Mouse (Mus musculus) forebrain, embryonic 12.5 days (tissue): ENCODE results near the gene Dnajb11. TPM values are rescaled to one million over a fixed set of nuclear protein-coding genes. Genes with fewer than 3 reads are reported as not detected.

Experiments
- ATAC-seq: fragments of 200-750 bp; cut with Nextera tagmentation; 2 replicates; pipeline ENCODE4 v1.8.0; 2017; ENCODE audit warnings: moderate TSS enrichment; ENCODE audit not compliant: low FRiP score
- H3K27ac ChIP-seq: fragments of 300-500 bp; sonication (generic); 2 replicates; pipeline ENCODE4 v1.5.1; 2016; ENCODE audit warnings: mild to moderate bottlenecking
- H3K27me3 ChIP-seq: fragments of 300-500 bp; sonication (generic); 2 replicates; pipeline ENCODE4 v1.6.1; 2016; ENCODE audit warnings: mild to moderate bottlenecking
- H3K36me3 ChIP-seq: fragments of 300-500 bp; sonication (generic); replicated peaks from 2 replicates; pipeline ENCODE4 v1.6.1; 2016; ENCODE audit warnings: mild to moderate bottlenecking
- H3K4me1 ChIP-seq: fragments of 300-500 bp; sonication (generic); 2 replicates; pipeline ENCODE4 v1.6.1; 2016
- H3K4me2 ChIP-seq: fragments of 300-500 bp; sonication (generic); 2 replicates; pipeline ENCODE4 v1.6.1; 2016; ENCODE audit warnings: mild to moderate bottlenecking, moderate library complexity
- H3K4me3 ChIP-seq: fragments of 300-500 bp; sonication (generic); replicated peaks from 2 replicates; pipeline ENCODE4 v1.5.1; 2016; ENCODE audit warnings: mild to moderate bottlenecking
- H3K9ac ChIP-seq: fragments of 300-500 bp; sonication (generic); 2 replicates; pipeline ENCODE4 v1.6.1; 2016; ENCODE audit warnings: mild to moderate bottlenecking
- H3K9me3 ChIP-seq: fragments of 300-500 bp; sonication (generic); 2 replicates; pipeline ENCODE4 v1.6.1; 2016
- whole genome bisulfite sequencing: fragments of 180-500 bp; shearing (Covaris S2); methylation state at CpG from one replicate; pipeline ENCODE4 v1.1.7; 2016; 5-methylcytosine and 5-hydroxymethylcytosine counted together
- polyA plus RNA-seq: library from polyadenylated mRNA; unstranded; fragments of >200 nt; fragmentation: Nextera tagmentation; extraction: Ambion mirVana; gene quantifications from 2 replicates; pipeline ENCODE4 v1.2.1, GENCODE M21; 2016

The Dnajb11 gene
- polyA plus RNA-seq, 1 experiment from 2014 or later: 87.8 TPM

- 53% methylated on average over 4 of the region's 4 CpGs for WGBS
- H3K4me1 ChIP-seq: peaks cover 6% of the 10 kb centered on the region; the same call in 1 of the 2 replicates
- no peaks in the 10 kb centered on the region for H3K36me3 ChIP-seq
- ATAC-seq: no peak
- no peaks in the 10 kb centered on the region for H3K27me3 ChIP-seq
- H3K4me2 ChIP-seq: no peak overlapping the region
- H3K9me3 ChIP-seq: no peaks in the 10 kb centered on the region
- H3K4me3 ChIP-seq: no peak overlapping the region
- H3K9ac ChIP-seq: no peak overlapping the region
- H3K27ac ChIP-seq: no peak overlapping the region
Observed at GRCm38 (mm10) chr16:22888835-22889234, 31.2 kb downstream of the Dnajb11 start.

- WGBS: 94% methylated on average over 8 of the region's 8 CpGs
- Histone ChIP-seq H3K9ac (no peak overlapping the region), H3K4me2 (no peak overlapping the region), H3K4me1 (peaks cover 6% of the 10 kb centered on the region; the same call in 1 of the 2 replicates), H3K36me3 (no peaks in the 10 kb centered on the region), H3K4me3 (no peak overlapping the region), H3K27me3 (no peaks in the 10 kb centered on the region), H3K9me3 (no peaks in the 10 kb centered on the region), H3K27ac (no peak overlapping the region)
- no peak for ATAC-seq
Observed at GRCm38 (mm10) chr16:22889716-22890115, 32.1 kb downstream of the Dnajb11 start.

- WGBS: 88% methylated on average over 11 of the region's 11 CpGs
- H3K9me3 ChIP-seq: no peaks in the 10 kb centered on the region
- H3K36me3 ChIP-seq: no peaks in the 10 kb centered on the region
- no peak within 1 kb of the TSS for H3K4me3 ChIP-seq
- H3K9ac ChIP-seq: no peak within 1 kb of the TSS
- H3K4me2 ChIP-seq: no peak within 1 kb of the TSS
- peaks cover 6% of the 10 kb centered on the region; the same call in 1 of the 2 replicates for H3K4me1 ChIP-seq
- no peaks in the 10 kb centered on the region for H3K27me3 ChIP-seq
- ATAC-seq: no peak
- no peak within 1 kb of the TSS for H3K27ac ChIP-seq
Observed at GRCm38 (mm10) chr16:22890683-22891510, 33.3 kb downstream of the Dnajb11 start, which contains the start of gene Ahsg. Gene Ahsg (plus strand): TSS chr16:22891277.

- no peak overlapping the region for H3K27ac ChIP-seq
- no peak overlapping the region for H3K4me3 ChIP-seq
- peaks cover 4% of the 10 kb centered on the region; the same call in 1 of the 2 replicates for H3K4me1 ChIP-seq
- no peaks in the 10 kb centered on the region for H3K9me3 ChIP-seq
- H3K4me2 ChIP-seq: no peak overlapping the region
- no peaks in the 10 kb centered on the region for H3K36me3 ChIP-seq
- no peaks in the 10 kb centered on the region for H3K27me3 ChIP-seq
- no peak overlapping the region for H3K9ac ChIP-seq
- 91% methylated on average over 8 of the region's 8 CpGs for WGBS
- ATAC-seq: no peak
Observed at GRCm38 (mm10) chr16:22891733-22892154, 34.1 kb downstream of the Dnajb11 start.

- no peaks in the 10 kb centered on the region for H3K36me3 ChIP-seq
- H3K27me3 ChIP-seq: no peaks in the 10 kb centered on the region
- no peak overlapping the region for H3K4me3 ChIP-seq
- H3K4me2 ChIP-seq: no peak overlapping the region
- no peaks in the 10 kb centered on the region for H3K9me3 ChIP-seq
- no peak for ATAC-seq
- no peak overlapping the region for H3K9ac ChIP-seq
- no peak overlapping the region for H3K27ac ChIP-seq
- no peaks in the 10 kb centered on the region; the same call in 1 of the 2 replicates for H3K4me1 ChIP-seq
- WGBS: 75% methylated on average over 8 of the region's 8 CpGs
Observed at GRCm38 (mm10) chr16:22894095-22894494, 36.5 kb downstream of the Dnajb11 start.

- WGBS: 73% methylated on average over 2 of the region's 2 CpGs
Observed at GRCm38 (mm10) chr16:22896618-22897017, 39.0 kb downstream of the Dnajb11 start.

GRCm38 (mm10) chr16:22899346-22899745 lies 41.7 kb downstream of the Dnajb11 start:
- WGBS: 61% methylated on average over 5 of the region's 5 CpGs
- H3K9ac ChIP-seq: no peak overlapping the region

More at GRCm38 (mm10) chr16:22896618-22897017, 39.0 kb downstream of the Dnajb11 start:
- H3K27me3 ChIP-seq: no peaks in the 10 kb centered on the region
- H3K27ac ChIP-seq: no peak overlapping the region
- H3K4me1 ChIP-seq: no peaks in the 10 kb centered on the region; the same call in 1 of the 2 replicates
- no peak overlapping the region for H3K4me2 ChIP-seq
- H3K36me3 ChIP-seq: no peaks in the 10 kb centered on the region
- H3K4me3 ChIP-seq: no peak overlapping the region
- no peaks in the 10 kb centered on the region for H3K9me3 ChIP-seq
- no peak for ATAC-seq
- no peak overlapping the region for H3K9ac ChIP-seq

GRCm38 (mm10) chr16:22899866-22900570 lies 42.4 kb downstream of the Dnajb11 start:
- H3K36me3 ChIP-seq: no peaks in the 10 kb centered on the region
- H3K9ac ChIP-seq: no peak overlapping the region
- no peaks in the 10 kb centered on the region for H3K9me3 ChIP-seq
- no peak overlapping the region for H3K4me3 ChIP-seq
- H3K4me1 ChIP-seq: no peaks in the 10 kb centered on the region
- ATAC-seq: no peak
- H3K4me2 ChIP-seq: no peak overlapping the region
- WGBS: 88% methylated on average over 10 of the region's 10 CpGs
- H3K27me3 ChIP-seq: no peaks in the 10 kb centered on the region
- no peak overlapping the region for H3K27ac ChIP-seq

More at GRCm38 (mm10) chr16:22899346-22899745, 41.7 kb downstream of the Dnajb11 start:
- no peaks in the 10 kb centered on the region for H3K9me3 ChIP-seq
- no peak overlapping the region for H3K4me2 ChIP-seq
- H3K36me3 ChIP-seq: no peaks in the 10 kb centered on the region
- no peak overlapping the region for H3K4me3 ChIP-seq
- no peak overlapping the region for H3K27ac ChIP-seq
- H3K27me3 ChIP-seq: no peaks in the 10 kb centered on the region
- ATAC-seq: no peak
- H3K4me1 ChIP-seq: no peaks in the 10 kb centered on the region

GRCm38 (mm10) chr16:22901326-22901725 lies 43.7 kb downstream of the Dnajb11 start:
- 89% methylated on average over 3 of the region's 3 CpGs for WGBS
- ATAC-seq: no peak
- H3K27ac ChIP-seq: no peak overlapping the region

GRCm38 (mm10) chr16:22909290-22909689 lies 51.6 kb downstream of the Dnajb11 start:
- H3K4me3 ChIP-seq: no peak overlapping the region
- H3K4me2 ChIP-seq: no peak overlapping the region
- no peaks in the 10 kb centered on the region for H3K36me3 ChIP-seq
- H3K27ac ChIP-seq: no peak overlapping the region
- H3K9ac ChIP-seq: no peak overlapping the region
- ATAC-seq: no peak
- no peaks in the 10 kb centered on the region for H3K4me1 ChIP-seq
- WGBS: 92% methylated on average over 6 of the region's 6 CpGs
- no peaks in the 10 kb centered on the region for H3K27me3 ChIP-seq
- H3K9me3 ChIP-seq: no peaks in the 10 kb centered on the region

More at GRCm38 (mm10) chr16:22901326-22901725, 43.7 kb downstream of the Dnajb11 start:
- Histone ChIP-seq H3K4me3 (no peak overlapping the region), H3K4me1 (no peaks in the 10 kb centered on the region), H3K9ac (no peak overlapping the region), H3K4me2 (no peak overlapping the region), H3K9me3 (no peaks in the 10 kb centered on the region), H3K27me3 (no peaks in the 10 kb centered on the region), H3K36me3 (no peaks in the 10 kb centered on the region)

GRCm38 (mm10) chr16:22911986-22912385 lies 54.3 kb downstream of the Dnajb11 start:
- Histone ChIP-seq H3K9ac (no peak overlapping the region), H3K9me3 (no peaks in the 10 kb centered on the region), H3K27ac (no peak overlapping the region), H3K4me2 (no peak overlapping the region), H3K4me3 (no peak overlapping the region), H3K36me3 (no peaks in the 10 kb centered on the region), H3K4me1 (no peaks in the 10 kb centered on the region), H3K27me3 (no peaks in the 10 kb centered on the region)
- WGBS: 79% methylated on average over 3 of the region's 3 CpGs
- no peak for ATAC-seq

GRCm38 (mm10) chr16:22912886-22913285 lies 55.2 kb downstream of the Dnajb11 start:
- Histone ChIP-seq H3K4me1 (no peaks in the 10 kb centered on the region), H3K27me3 (no peaks in the 10 kb centered on the region), H3K27ac (no peak overlapping the region), H3K4me3 (no peak overlapping the region), H3K36me3 (no peaks in the 10 kb centered on the region), H3K4me2 (no peak overlapping the region), H3K9ac (no peak overlapping the region), H3K9me3 (no peaks in the 10 kb centered on the region)
- 87% methylated on average over 6 of the region's 6 CpGs for WGBS
- no peak for ATAC-seq
